Mouse (Mus musculus) spleen, adult 12 weeks (tissue): ENCODE measurements around the gene Wdhd1.
"Not testable (repeated sequence)": the region's sequence is repeated elsewhere in the genome, so short reads cannot be mapped to it uniquely, and the experiment has no call there.

Experiments
- DNase-seq: peaks from one replicate; pipeline ENCODE4 v3.0.0; 2022; ENCODE audit warnings: low spot score

Gene Wdhd1

DNA sequence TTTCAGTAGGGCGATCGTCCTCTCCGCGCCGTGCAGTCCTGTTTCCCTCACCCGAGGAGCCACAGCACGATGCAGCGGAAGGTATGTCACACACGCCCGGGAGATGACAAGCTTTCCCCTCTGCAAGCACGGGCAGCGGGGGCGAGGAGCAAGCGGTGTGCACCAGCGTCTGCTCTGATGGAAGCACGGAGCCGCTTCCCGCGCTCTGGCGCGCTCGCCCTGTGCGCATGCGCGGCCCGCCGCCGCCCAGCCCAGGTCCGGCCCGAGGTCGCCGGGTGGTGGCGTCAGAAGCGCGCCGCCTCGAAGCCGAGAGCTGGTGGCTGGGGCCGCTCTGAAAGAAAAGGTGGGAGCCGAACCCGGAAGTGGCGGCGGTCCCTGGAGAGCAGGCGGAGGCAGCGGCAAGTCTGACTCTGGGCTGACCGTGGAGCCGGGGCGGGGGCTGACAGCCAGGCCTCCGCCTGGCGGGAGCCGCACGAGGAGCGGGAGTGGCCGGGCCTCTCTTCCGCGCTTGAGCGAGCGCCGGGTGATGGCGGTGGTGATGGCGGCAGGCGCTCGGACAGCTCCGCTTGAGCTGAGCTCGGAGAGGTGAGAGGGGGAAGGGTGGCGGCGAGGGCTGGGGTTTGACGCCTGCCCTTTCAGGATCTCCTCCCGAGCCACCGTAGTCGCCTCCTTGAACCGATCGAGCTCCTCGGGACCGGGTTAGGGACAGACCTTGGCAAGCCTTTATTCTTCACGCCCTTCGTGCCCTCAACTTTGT lies at the start of gene Wdhd1, which contains the start of gene Socs4:
Wdhd1 (minus strand) TSS at position 221 of the 757 bp plus-strand sequence.
Socs4 (plus strand) TSS at position 295 of the 757 bp plus-strand sequence.
- DNase-seq = peak; percentile 94

- DNase-seq = no peak
Observed at GRCm38 (mm10) chr14:47325965-47326761, 49.5 kb upstream of the Wdhd1 start.

DNA sequence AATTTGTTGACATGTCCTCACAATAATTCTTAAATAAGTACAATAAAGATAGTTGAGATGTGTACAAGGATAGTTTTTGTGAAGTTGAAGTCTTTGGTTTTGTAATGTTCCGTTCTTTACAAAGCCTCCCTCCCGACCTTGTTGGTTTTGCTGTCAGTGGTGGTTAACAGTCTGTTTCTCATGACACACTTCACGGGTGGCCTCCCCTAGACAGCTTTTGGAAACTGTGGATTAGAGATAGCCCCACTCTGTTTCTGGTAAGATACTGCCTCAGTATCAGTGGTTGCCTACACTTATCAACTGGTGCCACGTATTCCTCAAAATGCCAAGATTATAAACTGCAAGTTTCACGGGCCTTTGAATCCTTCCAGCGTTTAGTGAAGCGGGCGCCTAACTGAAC lies 44.9 kb upstream of the Wdhd1 start:
- not testable (repeated sequence) for DNase-seq

- DNase-seq = no peak
Observed at GRCm38 (mm10) chr14:47319362-47319761, 42.7 kb upstream of the Wdhd1 start.

GRCm38 (mm10) chr14:47310342-47311181 lies 33.9 kb upstream of the Wdhd1 start:
- DNase-seq = no peak

GRCm38 (mm10) chr14:47309061-47309460 lies 32.4 kb upstream of the Wdhd1 start:
- no peak for DNase-seq

DNA sequence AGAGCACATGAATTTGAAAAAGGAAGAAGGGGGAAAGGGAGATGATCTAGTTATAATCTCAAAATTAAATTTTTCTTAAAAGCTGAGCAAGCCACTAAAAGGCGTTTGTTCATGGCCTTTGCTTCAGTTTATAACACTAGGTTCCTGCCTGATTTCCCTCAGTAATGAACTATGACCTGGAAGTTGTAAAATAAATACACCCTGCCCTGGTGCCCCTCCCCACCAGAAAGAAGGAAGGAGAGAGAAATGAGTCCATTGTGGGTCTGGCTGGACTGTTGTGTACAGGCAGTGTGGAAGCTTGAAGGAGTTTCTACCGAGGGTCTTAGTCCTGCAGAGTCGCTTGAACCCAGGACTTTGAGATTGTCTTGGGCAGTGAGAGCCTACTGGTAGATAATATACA lies 31.0 kb upstream of the Wdhd1 start:
- no peak for DNase-seq

DNA sequence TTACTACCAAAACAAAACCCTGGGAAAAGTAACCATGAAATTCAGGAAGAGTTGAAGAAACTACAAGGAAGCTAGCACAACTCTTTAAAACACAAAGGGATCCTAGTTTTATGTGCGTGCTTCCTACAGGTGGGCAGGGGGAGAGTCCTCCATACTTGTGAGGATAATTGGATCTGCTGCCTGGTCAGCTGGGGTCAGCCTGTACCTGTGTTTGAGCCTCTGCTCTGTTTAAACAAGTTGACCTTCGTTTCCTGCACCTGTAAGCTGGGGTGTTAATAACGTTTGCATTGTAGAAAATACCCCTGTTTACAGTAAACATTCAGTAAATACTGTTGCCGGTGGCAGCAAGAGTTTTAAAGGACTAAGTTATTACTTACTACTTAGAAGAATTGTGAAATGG lies 29.3 kb upstream of the Wdhd1 start:
- no peak for DNase-seq

- no peak for DNase-seq
Observed at GRCm38 (mm10) chr14:47304814-47305405, 28.3 kb upstream of the Wdhd1 start.

DNA sequence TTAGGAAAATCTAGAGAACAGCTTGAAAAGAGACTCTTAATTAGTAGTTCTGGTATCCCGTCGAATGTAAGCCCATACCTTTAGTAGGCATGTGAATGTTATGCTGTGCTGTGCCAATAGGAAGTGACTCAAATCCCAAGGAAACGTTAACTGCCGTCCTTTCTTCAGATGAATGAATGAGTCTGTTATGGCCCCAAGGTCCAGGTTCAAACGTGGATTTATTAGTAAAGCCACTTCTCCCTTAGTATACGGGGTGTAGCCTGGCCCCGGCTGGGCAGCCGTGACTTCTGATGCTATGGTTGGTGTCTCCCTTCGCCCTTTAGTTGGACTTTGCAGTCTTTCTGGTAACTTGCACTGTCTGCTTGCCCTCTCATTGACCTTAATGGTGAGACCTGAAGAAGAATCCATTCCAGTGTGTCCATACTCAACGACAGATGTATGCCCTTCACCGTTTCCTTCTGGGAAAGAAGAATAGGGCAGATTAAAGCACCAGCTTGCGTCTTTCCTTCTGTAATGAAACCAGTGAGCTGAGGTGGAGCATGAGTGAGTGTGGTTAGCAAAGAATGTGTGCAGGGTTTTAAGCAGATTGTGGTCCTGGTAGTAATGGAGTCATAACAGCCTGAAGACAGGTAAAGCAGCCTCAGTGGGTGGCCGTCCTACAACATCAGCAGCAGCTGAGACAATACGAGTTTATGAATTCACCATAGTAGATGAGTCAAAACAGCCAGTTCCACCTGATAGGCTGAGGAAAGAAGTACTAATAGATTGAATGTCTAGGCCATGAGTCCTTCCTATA lies 26.4 kb upstream of the Wdhd1 start:
- no peak for DNase-seq

DNA sequence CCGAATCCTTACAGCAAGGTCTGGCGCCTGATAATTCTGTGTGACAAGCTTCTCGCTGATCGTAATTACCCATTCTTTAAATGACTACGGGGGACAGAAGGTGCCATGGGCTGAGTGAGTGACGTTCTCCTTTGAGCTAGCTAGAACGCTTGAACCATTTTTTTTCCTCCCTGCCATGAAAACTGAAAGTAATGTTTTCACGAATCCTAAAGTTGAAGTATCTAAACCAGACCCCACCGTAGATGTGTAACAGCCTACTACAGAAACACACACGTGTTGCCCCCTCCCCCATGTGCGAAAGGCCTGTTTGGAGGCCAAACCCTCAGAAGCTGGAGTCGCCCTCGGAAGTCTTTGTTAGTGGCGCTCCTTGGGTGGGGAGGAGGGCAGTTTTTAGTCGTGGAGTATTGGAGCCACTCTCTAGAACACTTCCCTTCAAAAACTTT lies 22.2 kb upstream of the Wdhd1 start:
- DNase-seq = peak; percentile 17

GRCm38 (mm10) chr14:47298408-47298792 lies 21.7 kb upstream of the Wdhd1 start:
- DNase-seq = no peak

- DNase-seq = peak; percentile 89
Observed at GRCm38 (mm10) chr14:47297785-47298407, 21.2 kb upstream of the Wdhd1 start, which contains the start of gene Mapk1ip1l. Gene Mapk1ip1l, plus strand, starts transcription at chr14:47298266.

DNA sequence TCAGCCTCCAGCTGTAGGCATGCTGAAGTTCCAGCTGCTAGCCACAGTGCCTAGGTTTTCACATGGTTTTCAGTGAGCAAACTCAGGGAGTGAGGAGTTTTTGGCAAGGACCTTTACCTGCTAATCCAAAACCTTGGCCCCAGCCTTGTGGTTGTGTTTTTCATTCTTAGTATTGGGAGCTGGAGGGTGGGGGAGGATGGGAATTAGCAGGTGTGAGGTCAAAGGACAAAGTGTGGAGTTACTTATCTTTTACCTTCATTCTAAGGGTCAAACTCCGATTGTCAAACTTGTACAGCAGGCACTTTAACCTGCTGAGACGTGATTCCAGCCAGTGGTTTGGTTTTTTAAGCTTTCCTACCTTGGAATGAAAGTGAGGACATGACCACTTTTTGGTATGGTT lies 19.6 kb upstream of the Wdhd1 start:
- DNase-seq = no peak

GRCm38 (mm10) chr14:47294136-47294535 lies 17.5 kb upstream of the Wdhd1 start:
- no peak for DNase-seq

GRCm38 (mm10) chr14:47291772-47292171 lies 15.1 kb upstream of the Wdhd1 start:
- DNase-seq = no peak

DNA sequence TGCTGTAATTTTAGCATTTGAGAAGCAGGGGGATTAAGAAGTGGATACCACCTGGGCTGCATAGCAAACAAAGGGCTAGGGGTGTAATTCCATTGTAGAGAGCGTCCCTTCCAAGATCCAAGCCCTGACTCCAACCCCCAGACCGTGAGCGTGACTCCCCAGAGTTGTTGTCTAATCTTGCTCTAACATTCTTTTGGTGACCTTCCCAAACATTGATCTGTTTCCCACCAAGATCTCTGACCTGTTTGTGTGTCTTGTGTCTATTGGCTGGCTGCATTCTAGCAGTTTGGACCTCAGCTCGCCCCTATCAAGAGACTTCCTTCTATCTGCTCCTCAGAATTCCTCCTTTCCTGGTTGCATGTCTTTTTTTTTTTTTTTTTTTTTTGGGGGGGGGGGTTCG lies 10.4 kb upstream of the Wdhd1 start:
- DNase-seq = no peak

- DNase-seq = no peak
Observed at GRCm38 (mm10) chr14:47286215-47286614, 9.6 kb upstream of the Wdhd1 start.

DNA sequence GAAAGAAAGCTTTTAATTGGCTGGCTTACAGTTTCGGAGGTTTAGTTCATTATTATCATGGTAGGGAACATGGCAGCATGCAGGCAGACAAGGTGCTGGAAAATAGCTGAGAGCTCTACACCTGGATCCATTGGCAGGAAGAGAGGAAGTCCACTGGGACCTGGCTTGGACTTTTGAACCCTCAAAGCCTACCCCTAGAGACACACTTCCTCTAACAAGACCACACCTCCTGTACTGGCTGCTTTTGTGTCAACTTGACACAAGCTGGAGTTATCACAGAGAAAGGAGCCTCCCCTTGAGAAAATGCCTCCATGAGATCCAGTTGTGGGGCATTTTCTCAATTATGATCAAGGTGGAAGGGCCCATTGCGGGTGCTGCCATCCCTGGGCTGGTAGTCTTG lies 8.6 kb upstream of the Wdhd1 start:
- no peak for DNase-seq

- no peak for DNase-seq
Observed at GRCm38 (mm10) chr14:47283568-47283967, 6.9 kb upstream of the Wdhd1 start.

- no peak for DNase-seq
Observed at GRCm38 (mm10) chr14:47281535-47281934, 4.9 kb upstream of the Wdhd1 start.
